Mouse (Mus musculus): ENCODE results near the gene Meis1.

DNA sequence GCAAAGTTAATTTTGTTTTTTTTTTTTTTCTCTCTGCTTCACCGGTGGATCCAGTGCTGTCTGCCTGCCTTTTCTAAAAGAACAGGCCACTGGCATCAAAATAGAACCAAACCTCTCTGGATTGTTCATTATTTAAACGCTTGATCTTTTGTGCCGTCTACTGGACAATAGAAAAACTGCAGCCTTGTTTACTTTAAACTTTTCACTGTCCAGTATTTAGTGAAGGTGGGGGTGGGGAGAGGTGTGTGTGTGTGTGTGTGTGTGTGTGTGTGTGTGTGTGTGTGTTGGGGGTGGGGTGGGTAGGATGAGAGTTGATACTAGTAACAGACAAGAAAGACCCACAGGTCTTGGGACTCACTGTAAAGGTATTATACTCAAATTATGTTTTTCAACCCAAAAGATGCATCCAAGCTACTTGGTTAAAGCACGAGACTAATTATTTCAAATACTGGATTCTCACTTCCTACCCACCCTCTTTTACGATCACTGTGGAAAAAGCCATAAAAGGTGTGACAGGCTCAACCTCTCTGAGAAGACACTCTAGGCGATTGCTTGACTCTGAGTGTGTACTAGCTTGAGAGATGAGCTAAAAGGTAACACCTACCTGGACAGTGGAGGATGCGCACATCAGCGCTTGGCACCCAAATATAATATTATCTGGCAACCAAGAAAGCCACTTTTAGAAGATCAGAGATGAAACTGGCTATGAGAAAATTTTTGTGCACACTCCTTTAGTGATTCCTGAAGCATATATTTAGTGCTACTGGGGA lies 5.9 kb upstream of the Meis1 start:
- TF ChIP-seq CTCF (IDR thresholded peaks at IDR 0.05; ENCODE audit: insufficient read depth, low read length) (no peak), POLR2A (IDR thresholded peaks at IDR 0.05; ENCODE audit: borderline replicate concordance, extremely low read depth, low read depth, low read length) (no peak)

All from lung, adult 2 months (tissue).